Mouse (Mus musculus) c-Kit-positive CD71-positive TER-119-positive erythroid progenitor cells, embryonic 14.5 days (primary cell): Measurements from ENCODE around the gene Bst2.

ENCODE experiments used
- DNase-seq: peaks from one replicate; pipeline ENCODE4 v3.0.0-alpha.2; 2013; ENCODE audit warnings: low spot score

The Bst2 gene

GRCm38 (mm10) chr8:71519037-71519825 lies 18.0 kb downstream of the Bst2 start:
- peak; percentile 57 for DNase-seq

GRCm38 (mm10) chr8:71516786-71517185 lies 20.5 kb downstream of the Bst2 start:
- DNase-seq = no peak

- DNase-seq = no peak
Measured at GRCm38 (mm10) chr8:71515043-71515442, 22.2 kb downstream of the Bst2 start.

- no peak for DNase-seq
Measured at GRCm38 (mm10) chr8:71513018-71513754, 24.1 kb downstream of the Bst2 start.

GRCm38 (mm10) chr8:71511644-71512043 lies 25.6 kb downstream of the Bst2 start, which contains the start of gene Plvap:
Gene Plvap, minus strand, starts transcription at chr8:71511752.
- DNase-seq = peak; percentile 55

GRCm38 (mm10) chr8:71509316-71509715 lies 27.9 kb downstream of the Bst2 start:
- DNase-seq = no peak

- peak; percentile 55 for DNase-seq
Measured at GRCm38 (mm10) chr8:71507589-71508104, 29.6 kb downstream of the Bst2 start.

- no peak for DNase-seq
Measured at GRCm38 (mm10) chr8:71505979-71506378, 31.3 kb downstream of the Bst2 start.

GRCm38 (mm10) chr8:71505326-71505725 lies 31.9 kb downstream of the Bst2 start:
- no peak for DNase-seq

GRCm38 (mm10) chr8:71504349-71504748 lies 32.9 kb downstream of the Bst2 start:
- DNase-seq = no peak

- DNase-seq = no peak
Measured at GRCm38 (mm10) chr8:71498816-71499690, 38.2 kb downstream of the Bst2 start.

- DNase-seq = no peak
Measured at GRCm38 (mm10) chr8:71497881-71498501, 39.3 kb downstream of the Bst2 start.

GRCm38 (mm10) chr8:71497077-71497645 lies 40.1 kb downstream of the Bst2 start:
- DNase-seq = no peak

- no peak for DNase-seq
Measured at GRCm38 (mm10) chr8:71496481-71496880, 40.8 kb downstream of the Bst2 start.

- DNase-seq = no peak
Measured at GRCm38 (mm10) chr8:71495811-71496210, 41.4 kb downstream of the Bst2 start.

GRCm38 (mm10) chr8:71495039-71495438 lies 42.2 kb downstream of the Bst2 start:
- peak; percentile 68 for DNase-seq

GRCm38 (mm10) chr8:71488454-71488853 lies 48.8 kb downstream of the Bst2 start:
- DNase-seq = peak; percentile 97

- DNase-seq = peak; percentile 70
Measured at GRCm38 (mm10) chr8:71487691-71488445, 49.4 kb downstream of the Bst2 start, which contains the start of gene Gtpbp3. Gene Gtpbp3, plus strand, starts transcription at chr8:71488103.

GRCm38 (mm10) chr8:71486136-71486529 lies 51.1 kb downstream of the Bst2 start:
- DNase-seq = no peak
